Mouse (Mus musculus) stomach, postnatal 0 days (tissue): ENCODE results near the gene Sucla2.

Experiments
- CTCF ChIP-seq: IDR thresholded peaks from 2 replicates; pipeline ENCODE4 v1.5.1; 2016; ENCODE audit warnings: antibody characterized with exemption, low read depth, mild to moderate bottlenecking, moderate library complexity
- EP300 ChIP-seq: optimal IDR thresholded peaks from 2 replicates; pipeline ENCODE3; 2016; ENCODE audit warnings: antibody characterized with exemption

- no peak for TF ChIP-seq CTCF
- no peak for TF ChIP-seq EP300
Observed at GRCm38 (mm10) chr14:73634356-73634755, 109.2 kb downstream of the Sucla2 start.
